Mouse (Mus musculus) monocyte, adult 2 months (primary cell): ENCODE results near the gene Gabarap.

Source experiments
- DNase-seq, 2 experiments: peaks; one replicate each; pipeline ENCODE4 v3.0.0; 2022; ENCODE audit warnings: low spot score in 2 of 2, low read depth in 1 of 2

Gabarap gene

GRCm38 (mm10) chr11:69968793-69969192 lies 22.1 kb upstream of the Gabarap start:
- DNase-seq = no peak

- no peak for DNase-seq
Measured at GRCm38 (mm10) chr11:69970222-69970621, 20.7 kb upstream of the Gabarap start.

GRCm38 (mm10) chr11:69970775-69971174 lies 20.2 kb upstream of the Gabarap start:
- no peak for DNase-seq

- no peak for DNase-seq
Measured at GRCm38 (mm10) chr11:69974907-69975306, 16.0 kb upstream of the Gabarap start.

- DNase-seq = no peak
Measured at GRCm38 (mm10) chr11:69976271-69976670, 14.7 kb upstream of the Gabarap start.

GRCm38 (mm10) chr11:69979827-69980195 lies 11.1 kb upstream of the Gabarap start:
- no peak for DNase-seq

GRCm38 (mm10) chr11:69980196-69981140 lies 10.5 kb upstream of the Gabarap start:
- peak; percentile 98 for DNase-seq

- no peak for DNase-seq
Measured at GRCm38 (mm10) chr11:69981141-69981762, 9.7 kb upstream of the Gabarap start, which contains the start of gene Ctdnep1. TSS of gene Ctdnep1 (plus strand) at chr11:69981156.

GRCm38 (mm10) chr11:69982225-69982624 lies 8.7 kb upstream of the Gabarap start, which contains the start of gene Elp5:
TSS of gene Elp5 (minus strand) at chr11:69982517.
- DNase-seq = no peak

GRCm38 (mm10) chr11:69982877-69983276 lies 8.1 kb upstream of the Gabarap start:
- DNase-seq = no peak

GRCm38 (mm10) chr11:69983377-69983776 lies 7.6 kb upstream of the Gabarap start:
- DNase-seq = no peak

- DNase-seq = no peak
Measured at GRCm38 (mm10) chr11:69984431-69984830, 6.5 kb upstream of the Gabarap start.

GRCm38 (mm10) chr11:69989949-69990348 lies 994 bp upstream of the Gabarap start:
- no peak for DNase-seq

GRCm38 (mm10) chr11:69991711-69992110 lies 768 bp downstream of the Gabarap start:
- no peak for DNase-seq

- no peak for DNase-seq
Measured at GRCm38 (mm10) chr11:69992396-69992795, 1.5 kb downstream of the Gabarap start.

GRCm38 (mm10) chr11:69992932-69993331 lies 2.0 kb downstream of the Gabarap start:
- DNase-seq = no peak

GRCm38 (mm10) chr11:69994401-69995090 lies 3.6 kb downstream of the Gabarap start:
- DNase-seq = no peak

GRCm38 (mm10) chr11:69995391-69995960 lies 4.5 kb downstream of the Gabarap start, which contains the start of gene Phf23:
TSS of gene Phf23 (plus strand) at chr11:69995777.
- peak; percentile 95 to 97 for DNase-seq

GRCm38 (mm10) chr11:69996161-69997061 lies 5.5 kb downstream of the Gabarap start:
- DNase-seq = peak in 1 of 2 experiments; percentile 25

- peak in 1 of 2 experiments; percentile 69 for DNase-seq
Measured at GRCm38 (mm10) chr11:69997070-69997509, 6.1 kb downstream of the Gabarap start.
